Mouse (Mus musculus) stomach, embryonic 14.5 days (tissue): ENCODE measurements at regions not wholly inside any gene's neighbourhood (a gene's known extent, or its start where the extent isn't known, plus 50 kb on each side); places are given as distances from the start of the nearest gene placed in this dataset.
"Not testable (repeated sequence)": the region's sequence is repeated elsewhere in the genome, so short reads cannot be mapped to it uniquely, and the experiment has no call there.

Experiments used
- ATAC-seq: fragments of 200-750 bp; cut with Nextera tagmentation; 2 replicates; pipeline ENCODE4 v1.8.0; 2017; ENCODE audit warnings: low read depth, moderate TSS enrichment; ENCODE audit not compliant: insufficient number of reproducible peaks, insufficient read depth, low FRiP score
- H3K27ac ChIP-seq: fragments of 300-500 bp; sonication (generic); 2 replicates; pipeline ENCODE4 v1.5.1; 2014; ENCODE audit warnings: mild to moderate bottlenecking, low read length, moderate library complexity, mixed read lengths
- H3K27me3 ChIP-seq: fragments of 300-500 bp; sonication (generic); 2 replicates; pipeline ENCODE4 v1.6.1; 2014; ENCODE audit warnings: low read length, control low read depth, mixed read lengths; ENCODE audit not compliant: control insufficient read depth, insufficient read depth
- H3K36me3 ChIP-seq: fragments of 300-500 bp; sonication (generic); 2 replicates; pipeline ENCODE4 v1.6.1; 2014; ENCODE audit warnings: mild to moderate bottlenecking, control low read depth, low read length, moderate library complexity, mixed read lengths; ENCODE audit not compliant: control insufficient read depth, insufficient read depth
- H3K4me1 ChIP-seq: fragments of 300-500 bp; sonication (generic); 2 replicates; pipeline ENCODE4 v1.6.1; 2014; ENCODE audit warnings: low read length, control low read depth, mixed read lengths; ENCODE audit not compliant: control insufficient read depth, insufficient read depth
- H3K4me2 ChIP-seq: fragments of 300-500 bp; sonication (generic); replicated peaks from 2 replicates; pipeline ENCODE4 v1.6.1; 2014; ENCODE audit warnings: low read depth, low read length, control low read depth
- H3K4me3 ChIP-seq: fragments of 300-500 bp; sonication (generic); 2 replicates; pipeline ENCODE4 v1.5.1; 2014; ENCODE audit warnings: low read depth, low read length, control low read depth
- H3K9ac ChIP-seq: fragments of 300-500 bp; sonication (generic); replicated peaks from 2 replicates; pipeline ENCODE4 v1.6.1; 2014; ENCODE audit warnings: low read depth, mild to moderate bottlenecking, control low read depth, low read length, moderate library complexity, mixed read lengths
- H3K9me3 ChIP-seq: fragments of 300-500 bp; sonication (generic); 2 replicates; pipeline ENCODE4 v1.6.1; 2016; ENCODE audit warnings: low read depth, low read length, control low read depth; ENCODE audit not compliant: control insufficient read depth
- WGBS: fragments of 180-500 bp; shearing (Covaris S2); extraction: QIAGEN DNeasy Blood & Tissue Kit; methylation state at CpG from one replicate; pipeline ENCODE4 v1.1.7; 2014; 5-methylcytosine and 5-hydroxymethylcytosine counted together

GRCm38 (mm10) chr5:105358902-105359301, 56.7 kb upstream of the Lrrc8b start:
- no peaks in the 10 kb centered on the region for H3K4me1 ChIP-seq
- no peak overlapping the region for H3K4me3 ChIP-seq
- H3K9me3 ChIP-seq = no peaks in the 10 kb centered on the region
- no peak overlapping the region for H3K9ac ChIP-seq
- WGBS = 72% methylated on average over 3 of the region's 3 CpGs
- no peak overlapping the region for H3K27ac ChIP-seq
- H3K36me3 ChIP-seq = no peaks in the 10 kb centered on the region
- no peak overlapping the region for H3K4me2 ChIP-seq
- no peaks in the 10 kb centered on the region for H3K27me3 ChIP-seq
- no peak for ATAC-seq

DNA sequence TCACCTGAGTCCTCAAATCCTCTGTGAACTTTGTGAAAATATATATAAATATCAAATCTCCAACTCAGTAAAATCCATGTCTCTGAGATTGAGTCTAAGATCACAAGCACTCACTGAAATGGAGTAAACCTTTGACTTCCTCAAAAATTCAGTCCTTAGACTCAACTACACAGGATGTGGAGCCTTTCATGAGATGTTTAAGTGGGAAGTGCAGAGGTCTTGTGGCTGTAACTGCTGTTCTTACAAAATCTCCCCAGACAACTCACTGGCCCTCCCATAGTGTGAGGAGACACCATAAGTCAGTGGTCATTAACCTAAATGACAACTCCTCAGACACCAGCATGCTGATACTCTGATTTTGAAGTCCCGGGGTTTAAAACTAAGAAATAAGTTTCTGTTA, 59.2 kb upstream of the Lrrc8b start:
- not testable (repeated sequence) for H3K9ac ChIP-seq, H3K9me3 ChIP-seq, H3K36me3 ChIP-seq, H3K27ac ChIP-seq, H3K4me2 ChIP-seq, H3K27me3 ChIP-seq, ATAC-seq, H3K4me1 ChIP-seq, H3K4me3 ChIP-seq
- WGBS = 88% methylated on average over 1 of the region's 1 CpGs

DNA sequence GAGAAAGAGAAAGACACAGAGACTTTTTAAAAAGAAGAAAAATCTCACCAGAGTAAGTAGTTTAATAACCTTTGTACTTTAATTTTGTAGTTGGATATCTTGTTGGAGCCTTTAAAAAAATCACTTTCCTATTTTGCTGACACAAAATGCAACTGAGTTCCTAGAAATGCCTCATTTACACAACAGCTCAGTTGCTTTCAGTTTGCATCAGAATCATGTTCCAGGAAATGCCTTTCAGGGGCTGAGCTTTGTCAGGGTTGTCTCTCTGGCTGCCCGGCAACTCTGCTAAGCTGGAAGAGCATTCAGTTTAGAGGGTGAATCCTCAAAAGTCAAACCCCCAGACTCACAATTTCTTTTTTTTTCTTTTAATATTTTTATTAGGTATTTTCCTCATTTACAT, 60.5 kb upstream of the Gbp6 start:
- no peak overlapping the region for H3K4me3 ChIP-seq
- H3K36me3 ChIP-seq = no peaks in the 10 kb centered on the region
- H3K27ac ChIP-seq = no peak overlapping the region
- no peaks in the 10 kb centered on the region for H3K4me1 ChIP-seq
- H3K4me2 ChIP-seq = no peak overlapping the region
- H3K27me3 ChIP-seq = no peaks in the 10 kb centered on the region
- ATAC-seq = no peak
- 52% methylated on average over 1 of the region's 1 CpGs for WGBS
- H3K9ac ChIP-seq = no peak overlapping the region
- H3K9me3 ChIP-seq = no peaks in the 10 kb centered on the region

DNA sequence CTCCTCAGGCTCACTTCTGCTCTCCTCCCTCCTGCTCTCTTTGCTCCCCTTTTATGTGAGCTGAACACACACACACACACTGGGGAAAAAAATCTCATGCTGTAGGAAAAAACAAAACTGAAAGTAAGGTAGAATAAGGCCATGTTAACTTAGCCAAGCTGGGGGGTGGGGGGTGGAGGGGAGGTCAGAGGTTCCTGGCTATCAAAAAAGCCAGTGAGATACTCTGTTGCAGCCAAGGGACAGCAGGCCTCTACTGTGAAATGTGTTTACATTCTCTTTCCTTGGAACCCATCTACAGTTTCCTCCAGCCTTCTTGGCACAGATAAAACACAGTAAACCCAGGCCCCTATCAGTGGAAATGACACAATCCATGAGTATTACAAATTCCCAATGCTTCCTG, 53.0 kb upstream of the Gbp6 start:
- H3K27ac ChIP-seq = no peak overlapping the region
- H3K36me3 ChIP-seq = no peaks in the 10 kb centered on the region
- H3K4me2 ChIP-seq = no peak overlapping the region
- H3K9me3 ChIP-seq = no peaks in the 10 kb centered on the region
- H3K27me3 ChIP-seq = no peaks in the 10 kb centered on the region
- H3K9ac ChIP-seq = no peak overlapping the region
- H3K4me1 ChIP-seq = no peaks in the 10 kb centered on the region
- 0 out of 2 replicates have a peak, but pooled peaks have one; percentile 69 for ATAC-seq
- no peak overlapping the region for H3K4me3 ChIP-seq

DNA sequence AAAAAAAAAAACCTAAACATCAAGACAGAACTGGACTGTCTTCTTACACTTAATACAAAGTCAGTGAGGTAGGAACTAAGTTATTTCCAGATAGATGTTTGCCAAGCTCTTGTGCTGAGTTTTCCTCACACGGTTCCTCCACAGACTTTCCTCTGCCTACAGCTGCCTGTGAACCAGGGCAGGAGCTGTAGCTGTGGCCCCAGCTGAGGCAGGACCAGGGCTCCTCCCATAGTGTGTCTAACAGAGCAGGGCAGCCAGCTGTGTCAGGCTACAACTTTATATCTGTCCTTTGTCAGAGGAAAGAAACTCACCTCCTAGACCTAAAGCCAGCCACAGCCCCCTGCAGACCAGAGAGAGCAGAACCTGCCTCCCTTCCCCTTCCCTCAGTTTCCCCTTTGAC, 52.5 kb upstream of the Gbp6 start:
- 43% methylated on average over 1 of the region's 1 CpGs for WGBS
- H3K4me2 ChIP-seq, H3K4me1 ChIP-seq, H3K9me3 ChIP-seq, ATAC-seq, H3K4me3 ChIP-seq, H3K27me3 ChIP-seq, H3K9ac ChIP-seq, H3K36me3 ChIP-seq, H3K27ac ChIP-seq: not testable (repeated sequence)

DNA sequence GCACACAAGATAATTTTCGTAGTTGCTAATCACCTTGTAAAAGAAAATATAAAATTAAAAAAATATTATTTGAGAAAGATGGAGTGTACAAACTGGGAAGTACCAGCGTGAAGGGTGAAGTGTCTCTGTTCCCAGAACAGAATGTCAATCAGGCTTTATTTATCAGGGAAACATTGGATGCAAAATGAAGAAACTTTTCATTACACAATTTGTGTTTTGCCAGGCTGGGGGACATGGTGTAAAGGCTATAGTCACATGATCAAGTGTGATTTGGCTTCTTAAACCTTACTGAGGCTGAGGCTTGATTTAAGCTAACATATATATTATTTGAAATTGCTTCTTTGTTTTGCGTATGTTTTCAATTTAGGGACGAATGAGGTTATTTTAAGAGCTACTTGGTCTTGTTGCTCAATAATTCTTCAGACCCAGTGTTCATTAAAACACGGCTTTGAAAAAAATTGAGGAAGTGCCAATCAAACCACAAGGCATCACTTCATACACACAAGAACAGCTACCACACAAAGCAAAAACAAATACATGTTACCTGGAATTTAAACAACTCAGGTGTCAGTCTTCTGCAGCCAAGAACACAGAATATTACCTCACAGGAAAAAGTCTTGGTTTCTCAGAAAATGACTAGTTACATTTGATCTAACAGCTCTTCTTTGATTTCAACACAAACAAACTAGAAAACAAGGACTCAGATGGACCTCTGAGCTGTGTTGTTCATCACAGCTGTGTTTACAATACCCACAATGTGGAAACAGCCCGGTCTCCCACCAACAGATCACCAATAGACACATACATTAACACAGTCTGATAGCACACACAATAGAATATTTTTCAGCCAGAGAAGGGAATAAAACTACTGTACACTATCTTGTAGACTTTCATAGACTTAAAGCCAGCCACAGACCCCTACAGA, 51.6 kb upstream of the Gbp6 start:
- Histone ChIP-seq H3K36me3 (no peaks in the 10 kb centered on the region), H3K4me3 (no peak overlapping the region), H3K27ac (no peak overlapping the region), H3K4me2 (no peak overlapping the region), H3K9ac (no peak overlapping the region), H3K27me3 (no peaks in the 10 kb centered on the region), H3K4me1 (no peaks in the 10 kb centered on the region), H3K9me3 (no peaks in the 10 kb centered on the region)
- ATAC-seq = no peak
- WGBS = 74% methylated on average over 6 of the region's 6 CpGs

DNA sequence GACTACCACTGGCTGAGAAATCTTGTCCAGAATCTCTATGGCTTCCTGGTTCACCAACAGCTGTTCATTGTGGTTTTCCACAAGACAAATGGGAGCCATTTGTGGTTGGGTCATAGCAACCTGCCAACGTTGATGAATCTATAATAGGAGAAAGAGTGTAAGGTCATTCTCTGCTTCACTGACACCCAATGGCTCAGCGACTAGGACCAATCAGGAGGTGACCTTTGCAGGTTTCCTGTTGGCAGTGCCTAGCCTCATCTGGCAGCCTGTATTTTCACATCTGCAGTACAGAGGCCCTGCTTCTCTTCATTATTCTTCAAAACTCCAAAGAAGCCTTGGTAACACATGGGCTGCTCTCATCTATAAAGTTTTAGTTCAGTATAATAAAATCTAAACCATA, 50.3 kb upstream of the Gbp6 start:
- not testable (repeated sequence) for H3K4me3 ChIP-seq, H3K27me3 ChIP-seq, H3K36me3 ChIP-seq, H3K27ac ChIP-seq, H3K9ac ChIP-seq, H3K9me3 ChIP-seq, ATAC-seq, H3K4me2 ChIP-seq, H3K4me1 ChIP-seq
- 70% methylated on average over 2 of the region's 2 CpGs for WGBS
